Mouse (Mus musculus) heart, embryonic 13.5 days (tissue): ENCODE data around the gene H2-Q1. TPM values are rescaled to one million over a fixed set of nuclear protein-coding genes. Genes with fewer than 3 reads are reported as not detected.
"Not testable (repeated sequence)": the region's sequence is repeated elsewhere in the genome, so short reads cannot be mapped to it uniquely, and the experiment has no call there.

Source experiments
- ATAC-seq: fragments of 200-750 bp; cut with Nextera tagmentation; 2 replicates; pipeline ENCODE4 v1.8.0; 2017; ENCODE audit warnings: moderate TSS enrichment; ENCODE audit not compliant: insufficient number of reproducible peaks, low FRiP score, low TSS enrichment; ENCODE audit errors: extremely low read depth
- H3K27ac ChIP-seq: fragments of 300-500 bp; sonication (generic); replicated peaks from 2 replicates; pipeline ENCODE4 v1.5.1; 2015; ENCODE audit warnings: moderate library complexity, mild to moderate bottlenecking, inconsistent platforms
- H3K27me3 ChIP-seq: fragments of 300-500 bp; sonication (generic); replicated peaks from 2 replicates; pipeline ENCODE4 v1.6.1; 2015; ENCODE audit warnings: mild to moderate bottlenecking, inconsistent platforms
- H3K36me3 ChIP-seq: fragments of 300-500 bp; sonication (generic); 2 replicates; pipeline ENCODE4 v1.6.1; 2015; ENCODE audit warnings: mild to moderate bottlenecking, inconsistent platforms
- H3K4me1 ChIP-seq: fragments of 300-500 bp; sonication (generic); 2 replicates; pipeline ENCODE4 v1.6.1; 2015; ENCODE audit warnings: inconsistent platforms
- H3K4me2 ChIP-seq: fragments of 300-500 bp; sonication (generic); 2 replicates; pipeline ENCODE4 v1.6.1; 2015; ENCODE audit warnings: inconsistent platforms, mild to moderate bottlenecking, moderate library complexity
- H3K4me3 ChIP-seq: fragments of 300-500 bp; sonication (generic); 2 replicates; pipeline ENCODE4 v1.5.1; 2015; ENCODE audit warnings: moderate library complexity, mild to moderate bottlenecking, inconsistent platforms
- H3K9ac ChIP-seq: fragments of 300-500 bp; sonication (generic); 2 replicates; pipeline ENCODE4 v1.6.1; 2015; ENCODE audit warnings: inconsistent platforms, mild to moderate bottlenecking, moderate library complexity
- H3K9me3 ChIP-seq: fragments of 300-500 bp; sonication (generic); 2 replicates; pipeline ENCODE4 v1.6.1; 2016; ENCODE audit warnings: inconsistent platforms
- WGBS: fragments of 180-500 bp; shearing (Covaris S2); methylation state at CpG from one replicate; pipeline ENCODE4 v1.1.7; 2015; ENCODE audit warnings: mixed read lengths; 5-methylcytosine and 5-hydroxymethylcytosine counted together
- polyA plus RNA-seq: library from polyadenylated mRNA; unstranded; fragments of >200 nt; fragmentation: Nextera tagmentation; extraction: Ambion mirVana; gene quantifications from 2 replicates; pipeline ENCODE4 v1.2.1, GENCODE M21; 2015

Gene H2-Q1
- polyA plus RNA-seq, 1 experiment from 2014 or later: 0.19 TPM

DNA sequence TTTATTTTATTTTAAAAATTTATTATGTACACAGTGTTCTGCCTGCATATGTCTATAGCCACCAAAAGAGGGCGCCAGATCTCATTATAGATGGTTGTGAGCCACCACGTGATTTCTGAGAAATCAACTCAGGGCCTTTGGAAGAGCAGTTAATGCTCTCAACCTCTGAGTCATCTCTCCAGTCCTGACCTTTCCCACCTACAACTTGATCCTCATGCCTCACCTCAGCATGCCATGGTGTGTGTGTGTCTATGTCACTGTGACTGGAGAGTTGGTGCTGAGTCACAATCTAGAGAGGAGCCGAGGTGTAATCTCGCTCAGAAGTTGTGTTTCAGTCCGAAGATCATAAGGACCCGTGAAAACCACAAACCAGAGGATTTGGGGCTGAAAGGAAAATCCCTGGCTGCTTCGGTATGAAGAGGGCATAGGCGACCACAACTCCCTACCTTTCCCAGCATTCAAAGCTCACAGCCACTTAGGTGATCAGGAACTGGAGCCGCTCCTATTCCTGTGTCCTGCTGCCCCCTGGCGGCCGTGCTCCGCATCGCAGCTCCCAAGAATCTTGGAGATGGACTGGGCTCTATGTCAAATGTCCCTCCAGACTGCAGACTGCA is 18.5 kb upstream of the H2-Q1 start:
- 0 out of 2 replicates have a peak overlapping the region, but pooled peaks have one; percentile 11 for H3K4me2 ChIP-seq
- no peak for ATAC-seq
- 23% methylated on average over 13 of the region's 13 CpGs for WGBS
- no peak overlapping the region for H3K9ac ChIP-seq
- no peaks in the 10 kb centered on the region for H3K36me3 ChIP-seq
- H3K4me1 ChIP-seq: no peaks in the 10 kb centered on the region
- H3K27me3 ChIP-seq: peaks cover 21% of the 10 kb centered on the region
- no peak overlapping the region for H3K27ac ChIP-seq
- no peak overlapping the region for H3K4me3 ChIP-seq
- no peaks in the 10 kb centered on the region for H3K9me3 ChIP-seq

DNA sequence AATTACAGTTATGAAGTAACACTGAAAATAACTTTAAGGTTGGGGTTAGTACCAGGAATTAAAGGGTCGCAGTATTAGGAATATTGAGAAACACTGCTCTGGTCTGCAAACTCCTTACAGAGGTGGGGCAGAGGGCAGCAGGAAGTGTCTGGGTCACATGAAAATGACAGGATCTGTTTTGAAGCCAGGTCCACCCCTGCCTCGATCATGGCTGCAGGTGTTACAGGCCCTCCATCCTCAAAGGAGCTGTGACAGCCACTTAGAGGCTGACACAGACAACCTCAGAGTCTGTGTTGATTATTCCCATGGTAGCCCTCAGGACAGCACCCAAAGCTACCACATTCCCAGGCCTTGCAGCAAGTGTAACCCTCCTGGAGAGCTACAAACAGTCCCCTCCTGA is 16.9 kb upstream of the H2-Q1 start:
- Histone ChIP-seq H3K4me2 (no peak overlapping the region), H3K4me3 (no peak overlapping the region), H3K27me3 (peaks cover 35% of the 10 kb centered on the region), H3K9me3 (no peaks in the 10 kb centered on the region), H3K4me1 (no peaks in the 10 kb centered on the region), H3K36me3 (no peaks in the 10 kb centered on the region), H3K9ac (no peak overlapping the region), H3K27ac (no peak overlapping the region)
- no peak for ATAC-seq
- whole genome bisulfite sequencing: 67% methylated on average over 2 of the region's 2 CpGs

DNA sequence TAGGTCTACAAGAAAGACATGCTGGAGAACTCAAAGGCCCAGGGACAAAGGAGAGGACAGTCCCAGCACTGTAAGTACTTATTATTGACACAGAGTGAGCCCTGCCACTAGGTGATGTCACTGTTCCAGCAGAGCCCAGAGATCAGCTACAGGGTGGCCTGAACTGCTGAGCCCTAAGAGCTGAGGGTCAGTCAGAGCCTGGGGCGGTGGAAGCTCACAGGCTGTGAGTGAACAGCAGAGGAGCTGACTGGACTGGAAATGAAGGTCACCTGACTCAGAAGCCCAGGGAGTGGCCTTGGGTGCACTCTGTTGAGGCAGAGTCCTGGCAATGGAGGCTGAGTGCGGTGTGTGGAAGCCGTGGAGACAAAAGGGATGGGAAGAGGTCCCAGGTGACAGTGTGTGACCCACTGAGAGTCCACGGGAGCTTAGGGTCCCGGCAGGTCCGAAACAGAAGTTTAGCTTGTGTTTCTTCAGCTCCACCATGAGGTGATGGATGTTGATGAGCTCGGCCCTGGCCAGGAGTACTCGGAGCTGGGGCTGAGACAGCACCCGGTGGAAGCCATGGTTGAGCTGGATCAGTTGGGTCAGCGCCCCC is 16.4 kb upstream of the H2-Q1 start:
- Histone ChIP-seq H3K9me3 (no peaks in the 10 kb centered on the region), H3K9ac (no peak overlapping the region), H3K27ac (no peak overlapping the region), H3K27me3 (peaks cover 41% of the 10 kb centered on the region), H3K36me3 (no peaks in the 10 kb centered on the region), H3K4me1 (no peaks in the 10 kb centered on the region), H3K4me3 (no peak overlapping the region), H3K4me2 (no peak overlapping the region)
- no peak for ATAC-seq
- WGBS: 71% methylated on average over 10 of the region's 10 CpGs

DNA sequence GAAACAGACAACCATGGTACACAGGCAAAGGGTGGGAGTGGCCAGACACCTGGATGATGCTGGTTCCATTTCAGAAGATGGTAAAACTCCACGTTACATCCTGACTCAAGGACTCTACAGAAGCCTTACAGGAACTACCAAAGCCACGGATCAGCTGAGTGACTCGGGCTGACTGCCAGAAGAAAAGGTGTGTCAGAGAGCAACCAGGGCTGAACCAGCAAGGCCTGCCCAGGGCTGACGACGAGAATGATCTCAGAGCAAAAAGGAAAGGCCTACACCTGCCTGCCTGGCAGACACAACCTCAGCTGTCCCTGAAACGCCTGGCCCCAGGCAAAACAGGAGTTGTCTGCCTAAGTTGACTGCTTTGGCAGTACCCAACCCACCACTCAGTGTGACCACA is 15.7 kb upstream of the H2-Q1 start:
- WGBS: 65% methylated on average over 6 of the region's 6 CpGs
- H3K4me2 ChIP-seq: no peak overlapping the region
- no peak for ATAC-seq

DNA sequence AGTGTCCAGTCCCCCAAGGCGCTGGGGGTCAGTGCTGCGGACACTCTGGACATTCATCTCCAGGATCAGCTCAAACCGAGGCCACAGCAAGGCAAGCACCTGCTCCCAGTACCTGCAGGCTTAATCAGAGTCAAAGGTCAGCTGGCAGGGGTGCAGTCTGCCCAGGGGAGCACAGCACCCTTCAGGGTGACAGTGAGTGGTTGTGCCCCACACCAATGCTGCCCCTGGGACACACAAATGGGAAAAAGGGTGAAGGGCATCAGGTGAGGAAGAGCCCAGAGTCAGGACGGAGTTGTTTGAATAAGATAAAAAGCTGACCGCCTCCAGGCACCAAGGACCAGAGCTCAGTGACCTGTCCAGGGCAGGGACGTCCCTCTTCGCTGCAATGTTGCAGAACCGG is 15.3 kb upstream of the H2-Q1 start:
- H3K9me3 ChIP-seq, ATAC-seq, H3K27ac ChIP-seq, H3K4me1 ChIP-seq, H3K4me2 ChIP-seq, H3K9ac ChIP-seq, H3K36me3 ChIP-seq, H3K4me3 ChIP-seq: not testable (repeated sequence)
- peaks cover 42% of the 10 kb centered on the region for H3K27me3 ChIP-seq
- WGBS: 70% methylated on average over 8 of the region's 8 CpGs

More for the DNA sequence above, 15.7 kb upstream of the H2-Q1 start:
- H3K4me3 ChIP-seq: no peak overlapping the region
- H3K4me1 ChIP-seq: no peaks in the 10 kb centered on the region
- H3K9ac ChIP-seq: no peak overlapping the region
- peaks cover 42% of the 10 kb centered on the region for H3K27me3 ChIP-seq
- no peaks in the 10 kb centered on the region for H3K36me3 ChIP-seq
- H3K27ac ChIP-seq: no peak overlapping the region
- no peaks in the 10 kb centered on the region for H3K9me3 ChIP-seq

DNA sequence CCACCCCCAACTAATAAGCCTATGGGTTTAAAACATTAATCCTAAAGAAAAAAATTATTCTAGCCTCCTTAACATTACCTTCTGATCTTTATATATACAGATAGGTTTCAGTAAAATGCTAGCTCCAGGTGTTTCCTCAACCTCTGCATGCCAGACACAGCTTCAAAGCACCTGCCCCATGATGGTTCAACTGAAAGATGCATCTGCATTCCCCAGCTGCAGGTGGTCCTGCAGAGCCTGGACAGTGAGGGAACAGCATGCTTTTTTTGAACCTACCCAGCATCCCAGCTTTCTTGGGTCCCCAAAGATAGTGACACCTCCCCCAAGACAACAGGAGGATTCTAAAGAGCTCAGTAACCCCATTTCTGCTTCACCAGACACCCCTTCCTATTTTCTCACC is 1.5 kb upstream of the H2-Q1 start:
- peaks cover 14% of the 10 kb centered on the region for H3K4me1 ChIP-seq
- H3K27me3 ChIP-seq: peaks cover 56% of the 10 kb centered on the region
- no peak overlapping the region for H3K4me3 ChIP-seq
- H3K4me2 ChIP-seq: no peak overlapping the region
- H3K36me3 ChIP-seq: no peaks in the 10 kb centered on the region
- H3K9me3 ChIP-seq: no peaks in the 10 kb centered on the region
- no peak for ATAC-seq
- no peak overlapping the region for H3K9ac ChIP-seq
- H3K27ac ChIP-seq: no peak overlapping the region

DNA sequence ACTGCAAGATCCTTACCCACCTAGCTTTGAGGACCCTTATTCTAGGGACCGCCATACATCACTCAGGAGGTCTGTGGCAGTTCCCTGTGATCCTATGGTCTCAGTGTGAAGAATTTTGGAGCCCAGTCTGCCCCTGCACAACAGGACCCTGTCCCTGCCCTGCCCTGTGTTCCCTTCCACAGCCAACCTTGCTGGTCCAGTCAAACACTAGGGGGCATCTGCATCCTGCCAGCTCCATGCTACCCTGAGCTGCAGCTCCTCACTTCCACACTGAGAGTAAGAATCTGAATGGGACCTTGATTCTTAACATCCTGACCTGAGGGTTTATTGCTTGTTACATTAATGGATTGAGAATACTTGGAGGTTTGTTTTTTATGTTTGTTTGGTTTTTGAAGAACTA is 4.9 kb downstream of the H2-Q1 start:
- peaks cover 39% of the 10 kb centered on the region for H3K27me3 ChIP-seq
- not testable (repeated sequence) for H3K36me3 ChIP-seq, ATAC-seq, H3K4me2 ChIP-seq, H3K27ac ChIP-seq, H3K9me3 ChIP-seq, H3K4me3 ChIP-seq, H3K9ac ChIP-seq
- 57% methylated on average over 1 of the region's 1 CpGs for WGBS
- peaks cover 10% of the 10 kb centered on the region for H3K4me1 ChIP-seq

DNA sequence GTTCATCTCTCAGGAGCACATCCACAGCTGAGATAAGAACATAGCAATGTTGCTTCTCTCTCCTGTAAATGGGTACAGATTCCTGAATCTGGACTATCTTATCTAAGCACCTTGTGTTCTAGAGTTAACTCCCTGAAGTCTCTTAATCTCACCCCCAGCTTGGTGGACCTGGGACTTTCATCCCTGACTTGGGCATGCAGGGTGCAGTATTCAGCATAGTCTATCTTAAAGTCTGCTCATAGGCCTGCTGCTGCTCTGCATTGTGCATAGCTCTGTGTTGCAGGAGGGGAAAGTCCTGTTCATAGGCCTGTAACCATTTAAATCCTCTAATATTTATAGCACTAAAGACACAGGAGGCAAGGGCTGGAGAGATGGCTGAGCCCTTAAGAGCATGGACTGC is 5.8 kb downstream of the H2-Q1 start:
- not testable (repeated sequence) for H3K4me1 ChIP-seq, H3K9ac ChIP-seq, H3K4me2 ChIP-seq, H3K27ac ChIP-seq, H3K36me3 ChIP-seq, H3K9me3 ChIP-seq, H3K4me3 ChIP-seq, ATAC-seq
- peaks cover 30% of the 10 kb centered on the region for H3K27me3 ChIP-seq

DNA sequence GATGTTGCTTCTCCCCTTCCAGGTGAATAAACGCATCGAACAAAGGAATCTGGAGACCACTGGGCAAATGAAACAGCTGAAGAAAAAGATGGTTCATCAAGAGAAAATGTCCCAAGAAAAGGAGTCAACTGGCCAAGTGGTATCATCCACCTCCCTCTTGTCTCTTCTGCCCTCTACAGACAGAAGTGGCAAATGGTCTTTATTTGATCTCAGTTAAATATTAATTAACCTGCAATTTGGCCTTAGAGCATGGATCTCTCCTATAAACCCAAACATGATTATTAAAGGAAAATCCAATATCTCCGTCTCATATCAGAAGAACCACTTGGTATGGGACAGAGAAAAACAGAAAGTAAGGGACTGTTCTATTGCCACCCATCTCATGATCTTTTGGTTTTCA is 9.5 kb downstream of the H2-Q1 start:
- ATAC-seq, H3K4me3 ChIP-seq, H3K36me3 ChIP-seq, H3K9me3 ChIP-seq, H3K4me1 ChIP-seq, H3K4me2 ChIP-seq, H3K27ac ChIP-seq, H3K27me3 ChIP-seq, H3K9ac ChIP-seq: not testable (repeated sequence)
- WGBS: 50% methylated on average over 3 of the region's 3 CpGs

DNA sequence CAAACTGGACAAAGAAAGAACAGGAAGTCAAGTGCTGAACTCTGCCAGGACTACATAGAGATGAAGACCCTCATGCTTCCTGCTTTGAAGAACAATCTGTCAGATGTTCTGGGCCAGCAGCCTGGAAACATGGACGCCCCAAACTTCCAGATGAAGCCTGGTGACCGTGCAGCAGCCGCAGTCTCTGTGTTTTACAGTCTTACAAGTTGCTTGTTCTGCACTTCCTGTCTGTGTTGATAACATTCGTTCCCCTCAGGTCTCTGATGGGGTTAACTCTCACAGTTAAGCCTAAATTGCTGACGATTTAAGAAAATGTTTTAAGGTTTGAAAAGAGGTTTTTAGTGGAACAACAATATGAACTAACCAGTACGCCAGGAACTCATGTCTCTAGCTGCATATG is 11.3 kb downstream of the H2-Q1 start:
- WGBS: 52% methylated on average over 6 of the region's 6 CpGs
- ATAC-seq, H3K9ac ChIP-seq: not testable (repeated sequence)

DNA sequence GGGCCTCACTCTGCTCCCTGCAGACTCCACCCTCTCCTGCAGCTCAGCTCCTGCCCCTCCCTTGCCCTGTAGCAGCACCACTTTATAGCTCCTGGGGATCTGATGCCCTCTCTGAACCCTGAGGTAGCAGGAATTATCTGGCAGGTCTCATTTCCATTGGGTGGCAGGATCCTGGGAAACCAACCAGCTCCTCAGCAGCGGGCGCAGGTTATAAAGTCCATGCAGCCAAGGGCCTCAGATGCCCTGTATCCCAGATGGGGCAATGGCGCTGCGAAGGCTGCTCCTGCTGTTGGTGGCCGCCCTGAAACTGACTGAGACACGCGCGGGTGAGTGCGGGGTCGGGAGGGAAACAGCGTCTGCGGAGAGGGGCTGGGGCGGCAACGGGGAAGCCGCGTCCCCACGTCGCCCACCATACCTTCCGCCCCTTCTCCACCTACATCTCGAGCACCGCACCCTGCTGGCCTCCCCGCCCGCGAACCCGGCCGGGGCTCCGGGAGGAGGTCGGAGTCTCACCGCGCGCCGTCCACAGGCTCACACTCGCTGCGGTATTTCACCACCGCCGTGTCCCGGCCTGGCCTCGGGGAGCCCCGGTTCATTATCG is 22.0 kb downstream of the H2-Q1 start, which contains the start of gene H2-Q2:
H2-Q2 (plus strand) TSS at position 172 of the 601 bp plus-strand sequence.
- Histone ChIP-seq H3K4me1 (peaks cover 15% of the 10 kb centered on the region), H3K36me3 (no peaks in the 10 kb centered on the region), H3K27me3 (peaks cover 67% of the 10 kb centered on the region), H3K9me3 (no peaks in the 10 kb centered on the region), H3K9ac (peak within 1 kb of the TSS; percentile 70), H3K4me2 (peak within 1 kb of the TSS; percentile 88), H3K27ac (no peak within 1 kb of the TSS), H3K4me3 (peak within 1 kb of the TSS; percentile 54)
- 2% methylated on average over 40 of the region's 40 CpGs for WGBS
- no peak for ATAC-seq

More for the DNA sequence above, 11.3 kb downstream of the H2-Q1 start:
- H3K4me1 ChIP-seq, H3K4me2 ChIP-seq, H3K27me3 ChIP-seq, H3K4me3 ChIP-seq, H3K36me3 ChIP-seq, H3K9me3 ChIP-seq, H3K27ac ChIP-seq: not testable (repeated sequence)
